Mouse (Mus musculus) left cerebral cortex, postnatal 10 days (tissue): ENCODE data around the gene Prkar1a. TPM values are rescaled to one million over a fixed set of nuclear protein-coding genes. Genes with fewer than 3 reads are reported as not detected.
"Not testable (repeated sequence)": the region's sequence is repeated elsewhere in the genome, so short reads cannot be mapped to it uniquely, and the experiment has no call there.

Experiments
- DNase-seq, 2 experiments: peaks; one replicate each; pipeline ENCODE4 v3.0.0; 2021 to 2022; ENCODE audit warnings: low spot score in 2 of 2, mixed read lengths in 1 of 2; ENCODE audit errors: extremely low spot score in 1 of 2
- intact Hi-C: fragments of 180-260 bp; cut with DNase I; formaldehyde crosslinking; loops from one replicate; pipeline ENCODE4 v1.15.1; 2025
- total RNA-seq, 2 experiments: library from RNA; stranded (reverse); gene quantifications; 2 replicates each; pipeline ENCODE4 v1.2.3; 2021

Prkar1a gene
- total RNA-seq: 100 to 1,000 TPM; 412 to 433 TPM

GRCm38 (mm10) chr11:109649206-109649605 lies at the start of gene Prkar1a:
Gene Prkar1a, plus strand, starts transcription at chr11:109649405.
- no peak for DNase-seq
- intact Hi-C loops: no loop called here

- intact Hi-C loops: no loop called here
- DNase-seq: no peak
Observed at GRCm38 (mm10) chr11:109607600-109607999, 41.6 kb upstream of the Prkar1a start.

GRCm38 (mm10) chr11:109608976-109609625 lies 40.1 kb upstream of the Prkar1a start:
- no peak for DNase-seq
- intact Hi-C loops: no loop called here

GRCm38 (mm10) chr11:109610046-109610794 lies 39.0 kb upstream of the Prkar1a start:
- no peak for DNase-seq
- intact Hi-C loops: no loop called here

GRCm38 (mm10) chr11:109610795-109611302 lies 38.4 kb upstream of the Prkar1a start:
- DNase-seq: no peak
- intact Hi-C loops: no loop called here

- peak; percentile 98 to 99 for DNase-seq
- intact Hi-C loops: no loop called here
Observed at GRCm38 (mm10) chr11:109611303-109612149, 37.7 kb upstream of the Prkar1a start, which contains the start of gene Wipi1. Gene Wipi1, minus strand, starts transcription at chr11:109611967.

- intact Hi-C loops: no loop called here
- no peak for DNase-seq
Observed at GRCm38 (mm10) chr11:109612871-109613529, 36.2 kb upstream of the Prkar1a start.

- DNase-seq: no peak
- intact Hi-C loops: no loop called here
Observed at GRCm38 (mm10) chr11:109615286-109615685, 33.9 kb upstream of the Prkar1a start.

- intact Hi-C loops: no loop called here
- DNase-seq: no peak
Observed at GRCm38 (mm10) chr11:109616352-109616751, 32.9 kb upstream of the Prkar1a start.

- intact Hi-C loops: no loop called here
Observed at GRCm38 (mm10) chr11:109616766-109617165, 32.4 kb upstream of the Prkar1a start.

GRCm38 (mm10) chr11:109619055-109619454 lies 30.1 kb upstream of the Prkar1a start:
- DNase-seq: peak in 1 of 2 experiments; percentile 66
- intact Hi-C loops: not testable (repeated sequence)

More at GRCm38 (mm10) chr11:109616766-109617165, 32.4 kb upstream of the Prkar1a start:
- no peak for DNase-seq

GRCm38 (mm10) chr11:109620356-109620755 lies 28.8 kb upstream of the Prkar1a start:
- intact Hi-C loops: no loop called here
- no peak for DNase-seq

- intact Hi-C loops: no loop called here
- DNase-seq: peak; percentile 55 to 67
Observed at GRCm38 (mm10) chr11:109621183-109621582, 28.0 kb upstream of the Prkar1a start.

GRCm38 (mm10) chr11:109622518-109623037 lies 26.6 kb upstream of the Prkar1a start:
- DNase-seq: peak in 1 of 2 experiments; percentile 35
- intact Hi-C loops: no loop called here

GRCm38 (mm10) chr11:109623238-109623637 lies 26.0 kb upstream of the Prkar1a start:
- no peak for DNase-seq
- intact Hi-C loops: no loop called here

- intact Hi-C loops: no loop called here
- DNase-seq: no peak
Observed at GRCm38 (mm10) chr11:109627648-109628047, 21.6 kb upstream of the Prkar1a start.

GRCm38 (mm10) chr11:109628099-109628498 lies 21.1 kb upstream of the Prkar1a start:
- DNase-seq: no peak
- intact Hi-C loops: no loop called here

GRCm38 (mm10) chr11:109629021-109629521 lies 20.1 kb upstream of the Prkar1a start:
- DNase-seq: no peak
- intact Hi-C loops: no loop called here
